Mouse (Mus musculus): ENCODE measurements at regions not wholly inside any gene's neighbourhood (a gene's known extent, or its start where the extent isn't known, plus 50 kb on each side); places are given as distances from the start of the nearest gene placed in this dataset.
A peak's percentile ranks its signal among the peaks of the same experiment; 100 is the strongest.

GRCm38 (mm10) chr19:55011341-55011740, 115.7 kb downstream of the Gpam start:
- WGBS: 49% methylated on average over 14 of the region's 14 CpGs
- H3K27me3 ChIP-seq: no peaks in the 10 kb centered on the region
- H3K4me1 ChIP-seq: peaks cover 8% of the 10 kb centered on the region
- no peak for ATAC-seq (ENCODE audit: insufficient number of reproducible peaks, insufficient read depth, low FRiP score, low TSS enrichment, low read depth)
- H3K9ac ChIP-seq: no peak overlapping the region
- no peak overlapping the region for H3K4me3 ChIP-seq
- H3K36me3 ChIP-seq: no peaks in the 10 kb centered on the region
- 0 out of 2 replicates have a peak overlapping the region, but pooled peaks have one; percentile 16 for H3K4me2 ChIP-seq
- H3K9me3 ChIP-seq: peaks cover 4% of the 10 kb centered on the region; the same call in 1 of the 2 replicates
- peak overlapping the region; percentile 41 for H3K27ac ChIP-seq

DNA sequence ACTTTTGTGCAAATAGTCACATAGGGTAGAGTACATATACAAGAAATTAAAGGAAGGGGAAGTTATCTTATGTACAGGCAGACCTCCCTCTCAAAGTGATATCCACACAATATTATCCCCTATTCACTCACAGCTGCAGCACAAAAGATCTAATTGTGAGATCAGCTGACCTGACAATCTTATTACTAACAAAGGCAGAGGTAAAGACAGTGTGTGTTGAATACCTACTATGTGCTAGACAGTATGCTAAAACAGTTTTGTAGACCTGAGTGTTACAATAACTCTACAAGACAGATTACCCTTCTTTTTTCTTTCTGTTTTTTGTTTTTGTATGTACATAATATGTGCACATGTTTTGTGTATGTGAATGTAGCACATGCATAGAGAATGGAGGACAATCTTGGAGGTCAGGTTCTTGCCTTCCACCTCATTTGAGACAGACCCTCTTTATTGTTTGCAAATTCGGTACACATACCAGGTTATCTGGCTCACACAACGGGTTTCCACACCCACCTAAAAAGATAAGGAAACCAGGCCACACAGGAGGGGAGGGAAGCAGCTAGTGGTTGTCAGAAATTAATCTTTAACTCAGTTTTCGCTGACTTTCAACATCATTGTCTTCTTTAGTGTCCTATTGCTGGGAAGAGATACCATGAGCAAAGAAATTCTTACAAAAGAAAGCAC, 118.4 kb downstream of the Gpam start:
- Histone ChIP-seq H3K4me1 (peaks cover 15% of the 10 kb centered on the region), H3K9me3 (peaks cover 7% of the 10 kb centered on the region; the same call in 1 of the 2 replicates), H3K9ac (no peak overlapping the region), H3K36me3 (no peaks in the 10 kb centered on the region), H3K27me3 (no peaks in the 10 kb centered on the region), H3K4me3 (no peak overlapping the region), H3K4me2 (no peak overlapping the region), H3K27ac (no peak overlapping the region)
- ATAC-seq (ENCODE audit: insufficient number of reproducible peaks, insufficient read depth, low FRiP score, low TSS enrichment, low read depth): no peak
- 85% methylated on average over 3 of the region's 3 CpGs for WGBS

GRCm38 (mm10) chr19:54989982-54990381, 137.1 kb downstream of the Gpam start:
- H3K4me1 ChIP-seq: no peaks in the 10 kb centered on the region
- H3K4me3 ChIP-seq: no peak overlapping the region
- no peak overlapping the region for H3K9ac ChIP-seq
- ATAC-seq (ENCODE audit: insufficient number of reproducible peaks, insufficient read depth, low FRiP score, low TSS enrichment, low read depth): no peak
- 65% methylated on average over 3 of the region's 3 CpGs for WGBS
- no peaks in the 10 kb centered on the region for H3K9me3 ChIP-seq
- H3K27ac ChIP-seq: no peak overlapping the region
- no peak overlapping the region for H3K4me2 ChIP-seq
- H3K36me3 ChIP-seq: no peaks in the 10 kb centered on the region
- no peaks in the 10 kb centered on the region for H3K27me3 ChIP-seq

GRCm38 (mm10) chr19:54984541-54984940, 142.5 kb downstream of the Gpam start:
- no peak overlapping the region for H3K9ac ChIP-seq
- ATAC-seq (ENCODE audit: insufficient number of reproducible peaks, insufficient read depth, low FRiP score, low TSS enrichment, low read depth): no peak
- H3K36me3 ChIP-seq: no peaks in the 10 kb centered on the region
- no peaks in the 10 kb centered on the region for H3K9me3 ChIP-seq
- H3K27me3 ChIP-seq: no peaks in the 10 kb centered on the region
- H3K4me3 ChIP-seq: no peak overlapping the region
- no peaks in the 10 kb centered on the region for H3K4me1 ChIP-seq
- H3K4me2 ChIP-seq: no peak overlapping the region
- WGBS: 80% methylated on average over 2 of the region's 2 CpGs
- H3K27ac ChIP-seq: no peak overlapping the region

- H3K27ac ChIP-seq: no peak overlapping the region
- no peaks in the 10 kb centered on the region for H3K9me3 ChIP-seq
- no peaks in the 10 kb centered on the region for H3K36me3 ChIP-seq
- ATAC-seq (ENCODE audit: insufficient number of reproducible peaks, insufficient read depth, low FRiP score, low TSS enrichment, low read depth): no peak
- H3K9ac ChIP-seq: no peak overlapping the region
- H3K4me2 ChIP-seq: no peak overlapping the region
- no peak overlapping the region for H3K4me3 ChIP-seq
- no peaks in the 10 kb centered on the region for H3K27me3 ChIP-seq
- no peaks in the 10 kb centered on the region for H3K4me1 ChIP-seq
- WGBS: 72% methylated on average over 4 of the region's 4 CpGs
Observed at GRCm38 (mm10) chr19:54982801-54983200, 144.2 kb downstream of the Gpam start.

- Histone ChIP-seq H3K4me2 (no peak overlapping the region), H3K27ac (no peak overlapping the region), H3K9ac (no peak overlapping the region), H3K9me3 (no peaks in the 10 kb centered on the region), H3K27me3 (no peaks in the 10 kb centered on the region), H3K4me3 (no peak overlapping the region), H3K36me3 (no peaks in the 10 kb centered on the region), H3K4me1 (no peaks in the 10 kb centered on the region)
- 86% methylated on average over 6 of the region's 6 CpGs for WGBS
- no peak for ATAC-seq (ENCODE audit: insufficient number of reproducible peaks, insufficient read depth, low FRiP score, low TSS enrichment, low read depth)
Observed at GRCm38 (mm10) chr19:54971440-54972211, 155.4 kb downstream of the Gpam start.

- 87% methylated on average over 5 of the region's 5 CpGs for WGBS
- Histone ChIP-seq H3K27me3 (no peaks in the 10 kb centered on the region), H3K36me3 (no peaks in the 10 kb centered on the region), H3K9ac (no peak overlapping the region), H3K4me2 (no peak overlapping the region), H3K4me1 (no peaks in the 10 kb centered on the region), H3K27ac (no peak overlapping the region), H3K9me3 (no peaks in the 10 kb centered on the region), H3K4me3 (no peak overlapping the region)
- ATAC-seq (ENCODE audit: insufficient number of reproducible peaks, insufficient read depth, low FRiP score, low TSS enrichment, low read depth): no peak
Observed at GRCm38 (mm10) chr19:54958328-54958727, 168.7 kb downstream of the Gpam start.

DNA sequence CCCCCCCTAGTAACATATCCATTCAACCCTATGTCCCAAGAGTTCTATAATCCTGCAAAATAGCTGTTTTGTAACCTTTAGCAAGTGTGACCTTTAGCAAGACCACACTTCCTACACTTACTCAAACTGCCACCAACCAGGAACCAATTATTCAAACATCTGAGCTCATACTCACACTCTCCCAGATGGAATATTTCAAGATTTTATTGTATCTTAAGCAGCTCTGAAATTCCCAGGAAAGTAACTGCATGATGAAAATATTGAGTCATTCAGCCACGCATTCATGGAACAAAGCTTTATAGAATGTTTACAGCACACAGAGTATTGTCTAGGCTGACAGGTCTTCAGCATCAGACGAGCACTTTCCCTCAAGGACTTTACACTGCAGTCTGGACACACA, 171.9 kb downstream of the Gpam start:
- WGBS: 67% methylated on average over 2 of the region's 2 CpGs
- H3K27me3 ChIP-seq: no peaks in the 10 kb centered on the region
- no peak overlapping the region for H3K4me2 ChIP-seq
- H3K4me3 ChIP-seq: no peak overlapping the region
- H3K9ac ChIP-seq: no peak overlapping the region
- no peak overlapping the region for H3K27ac ChIP-seq
- H3K4me1 ChIP-seq: no peaks in the 10 kb centered on the region
- no peaks in the 10 kb centered on the region for H3K9me3 ChIP-seq
- ATAC-seq (ENCODE audit: insufficient number of reproducible peaks, insufficient read depth, low FRiP score, low TSS enrichment, low read depth): no peak
- no peaks in the 10 kb centered on the region for H3K36me3 ChIP-seq

DNA sequence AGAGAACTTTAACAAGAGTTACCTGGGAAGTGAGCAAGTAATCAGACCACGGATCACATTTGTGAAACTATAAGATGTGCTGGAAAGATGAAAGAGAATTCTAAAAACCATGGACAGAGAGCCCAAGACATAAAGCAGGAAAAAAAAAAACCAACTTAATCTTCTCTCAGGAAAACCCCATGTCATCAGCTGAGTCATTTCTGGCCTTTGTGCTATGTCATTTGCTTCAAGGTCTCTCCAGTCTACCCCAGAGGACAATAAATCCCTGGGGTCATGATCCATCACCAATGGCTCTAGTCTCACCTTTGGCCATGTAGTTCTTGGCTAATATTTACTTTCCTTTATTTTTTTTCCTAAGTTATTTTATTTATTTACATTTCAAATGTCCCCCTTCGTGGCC, 174.5 kb downstream of the Gpam start:
- WGBS: 76% methylated on average over 2 of the region's 2 CpGs
- Histone ChIP-seq H3K9ac (no peak overlapping the region), H3K4me1 (no peaks in the 10 kb centered on the region), H3K36me3 (no peaks in the 10 kb centered on the region), H3K4me2 (no peak overlapping the region), H3K27me3 (no peaks in the 10 kb centered on the region), H3K27ac (no peak overlapping the region), H3K4me3 (no peak overlapping the region), H3K9me3 (no peaks in the 10 kb centered on the region)
- no peak for ATAC-seq (ENCODE audit: insufficient number of reproducible peaks, insufficient read depth, low FRiP score, low TSS enrichment, low read depth)

GRCm38 (mm10) chr19:54948359-54949127, 178.5 kb downstream of the Gpam start:
- Histone ChIP-seq H3K27me3 (no peaks in the 10 kb centered on the region), H3K27ac (no peak overlapping the region), H3K9ac (no peak overlapping the region), H3K9me3 (no peaks in the 10 kb centered on the region), H3K4me3 (no peak overlapping the region), H3K4me2 (no peak overlapping the region), H3K36me3 (no peaks in the 10 kb centered on the region), H3K4me1 (no peaks in the 10 kb centered on the region)
- no peak for ATAC-seq (ENCODE audit: insufficient number of reproducible peaks, insufficient read depth, low FRiP score, low TSS enrichment, low read depth)
- WGBS: 58% methylated on average over 7 of the region's 7 CpGs

- H3K36me3 ChIP-seq: no peaks in the 10 kb centered on the region
- no peaks in the 10 kb centered on the region for H3K4me1 ChIP-seq
- ATAC-seq (ENCODE audit: insufficient number of reproducible peaks, insufficient read depth, low FRiP score, low TSS enrichment, low read depth): no peak
- H3K27me3 ChIP-seq: no peaks in the 10 kb centered on the region
- no peaks in the 10 kb centered on the region for H3K9me3 ChIP-seq
- H3K4me3 ChIP-seq: no peak overlapping the region
- no peak overlapping the region for H3K4me2 ChIP-seq
- no peak overlapping the region for H3K27ac ChIP-seq
- no peak overlapping the region for H3K9ac ChIP-seq
- 93% methylated on average over 3 of the region's 3 CpGs for WGBS
Observed at GRCm38 (mm10) chr19:54947583-54947982, 179.5 kb downstream of the Gpam start.
